Mouse (Mus musculus) limb, embryonic 11.5 days (tissue): ENCODE data around the gene Cptp. TPM values are rescaled to one million over a fixed set of nuclear protein-coding genes. Genes with fewer than 3 reads are reported as not detected.

ENCODE experiments used
- ATAC-seq: fragments of 200-750 bp; cut with Nextera tagmentation; 2 replicates; pipeline ENCODE4 v1.8.0; 2017; ENCODE audit warnings: low read depth; ENCODE audit not compliant: insufficient number of reproducible peaks, low FRiP score, low TSS enrichment
- DNase-seq: peaks from one replicate; pipeline ENCODE4 v3.0.0-alpha.2; 2015; ENCODE audit warnings: low spot score
- H3K27ac ChIP-seq: fragments of 300-500 bp; sonication (generic); replicated peaks from 2 replicates; pipeline ENCODE4 v1.5.1; 2014; ENCODE audit warnings: low read depth, mild to moderate bottlenecking, low read length
- H3K27me3 ChIP-seq: fragments of 300-500 bp; sonication (generic); 2 replicates; pipeline ENCODE4 v1.6.1; 2014; ENCODE audit warnings: mild to moderate bottlenecking, low read length, mixed read lengths; ENCODE audit not compliant: control insufficient read depth, insufficient read depth
- H3K36me3 ChIP-seq: fragments of 300-500 bp; sonication (generic); 2 replicates; pipeline ENCODE4 v1.6.1; 2014; ENCODE audit warnings: mild to moderate bottlenecking, low read length, moderate library complexity, mixed read lengths; ENCODE audit not compliant: control insufficient read depth, insufficient read depth
- H3K4me1 ChIP-seq: fragments of 300-500 bp; sonication (generic); 2 replicates; pipeline ENCODE4 v1.6.1; 2014; ENCODE audit warnings: low read length, mixed read lengths; ENCODE audit not compliant: control insufficient read depth, insufficient read depth
- H3K4me2 ChIP-seq: fragments of 300-500 bp; sonication (generic); 2 replicates; pipeline ENCODE4 v1.6.1; 2014; ENCODE audit warnings: low read depth, mild to moderate bottlenecking, moderate library complexity; ENCODE audit not compliant: severe bottlenecking
- H3K4me3 ChIP-seq: fragments of 300-500 bp; sonication (generic); 2 replicates; pipeline ENCODE4 v1.5.1; 2014; ENCODE audit warnings: low read depth, low read length
- H3K9ac ChIP-seq: fragments of 300-500 bp; sonication (generic); 2 replicates; pipeline ENCODE4 v1.6.1; 2014; ENCODE audit warnings: mild to moderate bottlenecking, low read length
- H3K9me3 ChIP-seq: fragments of 300-500 bp; sonication (generic); 2 replicates; pipeline ENCODE4 v1.6.1; 2016; ENCODE audit warnings: low read length; ENCODE audit not compliant: control insufficient read depth
- WGBS: fragments of 180-500 bp; shearing (Covaris S2); extraction: QIAGEN DNeasy Blood & Tissue Kit; methylation state at CpG from one replicate; pipeline ENCODE4 v1.1.7; 2014; 5-methylcytosine and 5-hydroxymethylcytosine counted together
- polyA plus RNA-seq: library from polyadenylated mRNA; unstranded; fragments of >200 nt; fragmentation: Nextera tagmentation; extraction: Ambion mirVana; gene quantifications from 2 replicates; pipeline ENCODE4 v1.2.1, GENCODE M21; 2014

Gene Cptp
- polyA plus RNA-seq, 1 experiment from 2014 or later = 20.4 TPM

GRCm38 (mm10) chr4:155837404-155838010 is 31.7 kb downstream of the Cptp start:
- no peaks in the 10 kb centered on the region; the same call in 1 of the 2 replicates for H3K27me3 ChIP-seq
- DNase-seq = no peak
- no peak overlapping the region for H3K9ac ChIP-seq
- H3K36me3 ChIP-seq = peaks cover 3% of the 10 kb centered on the region; the same call in 1 of the 2 replicates
- ATAC-seq = no peak
- no peak overlapping the region for H3K4me2 ChIP-seq
- no peak overlapping the region for H3K27ac ChIP-seq
- WGBS = 72% methylated on average over 11 of the region's 11 CpGs
- H3K4me3 ChIP-seq = no peak overlapping the region
- peaks cover 12% of the 10 kb centered on the region for H3K4me1 ChIP-seq
- H3K9me3 ChIP-seq = no peaks in the 10 kb centered on the region

DNA sequence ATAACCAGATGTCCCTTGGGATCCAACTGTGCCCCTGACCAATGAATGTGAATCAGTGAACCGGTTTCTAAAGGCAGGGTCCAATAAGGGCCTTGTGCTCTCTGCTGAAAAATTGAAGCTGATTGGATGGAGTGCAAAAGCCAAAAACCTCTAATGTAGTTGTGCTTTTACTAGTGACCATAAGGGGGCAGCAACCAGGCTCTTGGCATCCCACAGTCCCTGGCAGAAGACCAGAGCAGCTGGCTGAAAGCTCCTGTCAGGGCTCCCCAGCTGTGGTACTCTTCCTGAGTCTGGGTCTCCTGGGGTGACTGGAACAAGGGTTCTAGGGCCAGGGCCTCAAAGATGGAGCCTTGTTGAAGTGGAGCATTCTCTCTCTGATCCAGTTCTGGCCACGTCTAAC is 35.4 kb downstream of the Cptp start:
- H3K9me3 ChIP-seq = no peaks in the 10 kb centered on the region
- ATAC-seq (0 out of 2 replicates have a peak, but pooled peaks have one; percentile 8), DNase-seq (peak; percentile 69)
- peaks cover 3% of the 10 kb centered on the region; the same call in 1 of the 2 replicates for H3K36me3 ChIP-seq
- H3K4me3 ChIP-seq = no peak overlapping the region; the same call in 1 of the 2 replicates
- no peak overlapping the region for H3K27ac ChIP-seq
- H3K27me3 ChIP-seq = no peaks in the 10 kb centered on the region
- no peak overlapping the region for H3K4me2 ChIP-seq
- H3K4me1 ChIP-seq = peaks cover 7% of the 10 kb centered on the region; the same call in 1 of the 2 replicates
- WGBS = 50% methylated on average over 2 of the region's 2 CpGs
- no peak overlapping the region for H3K9ac ChIP-seq

GRCm38 (mm10) chr4:155833234-155833633 is 36.0 kb downstream of the Cptp start:
- Histone ChIP-seq H3K9me3 (no peaks in the 10 kb centered on the region), H3K4me2 (no peak overlapping the region)
- no peak for ATAC-seq

DNA sequence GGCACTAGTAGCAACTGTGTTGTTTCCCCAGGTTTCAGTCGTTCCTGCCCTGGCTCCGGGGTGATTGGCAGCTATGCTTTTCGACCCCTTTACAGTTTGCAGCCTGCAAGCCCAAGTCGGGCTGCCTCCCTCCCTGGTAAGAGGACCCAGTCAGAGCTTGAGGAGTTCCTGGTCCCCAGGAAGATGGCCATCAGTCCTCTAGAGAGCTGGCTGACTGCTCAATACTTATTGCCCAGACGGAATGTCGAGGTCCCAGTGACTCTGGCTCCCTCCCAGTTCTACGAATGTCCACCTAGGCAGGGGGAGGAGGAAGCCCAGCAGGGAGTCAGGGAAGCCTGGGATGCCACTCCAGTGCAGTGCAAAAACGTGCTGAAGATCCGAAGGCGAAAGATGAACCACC is 36.9 kb downstream of the Cptp start:
- peak overlapping the region; percentile 82 for H3K9ac ChIP-seq
- H3K36me3 ChIP-seq = peaks cover 6% of the 10 kb centered on the region; the same call in 1 of the 2 replicates
- H3K27me3 ChIP-seq = no peaks in the 10 kb centered on the region
- no peaks in the 10 kb centered on the region for H3K9me3 ChIP-seq
- H3K4me2 ChIP-seq = peak overlapping the region; percentile 91
- WGBS = 60% methylated on average over 10 of the region's 10 CpGs
- DNase-seq = no peak
- ATAC-seq = no peak
- no peak overlapping the region for H3K27ac ChIP-seq
- H3K4me1 ChIP-seq = peaks cover 7% of the 10 kb centered on the region; the same call in 1 of the 2 replicates
- peak overlapping the region; percentile 70 for H3K4me3 ChIP-seq

More at GRCm38 (mm10) chr4:155833234-155833633, 36.0 kb downstream of the Cptp start:
- DNase-seq = no peak
- H3K36me3 ChIP-seq = peaks cover 3% of the 10 kb centered on the region; the same call in 1 of the 2 replicates
- no peaks in the 10 kb centered on the region for H3K27me3 ChIP-seq
- no peak overlapping the region for H3K9ac ChIP-seq
- peaks cover 7% of the 10 kb centered on the region; the same call in 1 of the 2 replicates for H3K4me1 ChIP-seq
- H3K27ac ChIP-seq = no peak overlapping the region
- WGBS = 87% methylated on average over 4 of the region's 4 CpGs
- no peak overlapping the region; the same call in 1 of the 2 replicates for H3K4me3 ChIP-seq

DNA sequence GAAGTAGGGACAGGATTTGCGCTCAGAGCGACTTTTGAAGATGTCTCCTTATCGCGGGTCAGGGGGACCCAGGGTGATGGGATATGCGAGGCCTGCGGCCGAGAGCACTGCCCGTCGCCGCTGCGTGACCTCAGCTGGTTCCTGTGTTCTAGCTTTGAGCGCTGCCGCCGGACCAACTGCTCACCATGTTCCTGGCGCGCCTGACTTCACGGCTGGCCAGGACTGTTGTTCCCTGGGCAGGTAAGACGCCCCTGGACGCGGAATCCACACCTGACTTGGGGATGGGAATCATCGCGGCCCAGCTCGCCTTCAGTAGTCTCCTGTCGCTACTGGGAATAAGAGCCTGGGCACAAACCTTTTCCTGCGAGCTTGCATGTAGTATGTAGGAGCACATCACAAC is 37.4 kb downstream of the Cptp start:
- Histone ChIP-seq H3K4me3 (peak overlapping the region; percentile 70), H3K27me3 (no peaks in the 10 kb centered on the region), H3K9ac (peak overlapping the region; percentile 82), H3K27ac (peak overlapping the region; percentile 68), H3K9me3 (no peaks in the 10 kb centered on the region), H3K4me2 (peak overlapping the region; percentile 91), H3K4me1 (peaks cover 7% of the 10 kb centered on the region; the same call in 1 of the 2 replicates), H3K36me3 (peaks cover 6% of the 10 kb centered on the region; the same call in 1 of the 2 replicates)
- ATAC-seq (peak; percentile 1; the same call in 1 of the 2 replicates), DNase-seq (no peak)
- WGBS = 1% methylated on average over 25 of the region's 25 CpGs

GRCm38 (mm10) chr4:155831205-155831766 is 38.0 kb downstream of the Cptp start, which contains the start of gene Aurkaip1:
Gene Aurkaip1 (plus strand): TSS chr4:155831272.
- DNase-seq (peak; percentile 98), ATAC-seq (peak; percentile 92)
- Histone ChIP-seq H3K27me3 (no peaks in the 10 kb centered on the region), H3K9ac (peak within 1 kb of the TSS; percentile 82), H3K36me3 (peaks cover 6% of the 10 kb centered on the region; the same call in 1 of the 2 replicates), H3K9me3 (no peaks in the 10 kb centered on the region), H3K4me3 (peak within 1 kb of the TSS; percentile 70), H3K27ac (peak within 1 kb of the TSS; percentile 68), H3K4me1 (peaks cover 7% of the 10 kb centered on the region; the same call in 1 of the 2 replicates), H3K4me2 (peak within 1 kb of the TSS; percentile 91)
- WGBS = under 1% methylated on average over 49 of the region's 49 CpGs

DNA sequence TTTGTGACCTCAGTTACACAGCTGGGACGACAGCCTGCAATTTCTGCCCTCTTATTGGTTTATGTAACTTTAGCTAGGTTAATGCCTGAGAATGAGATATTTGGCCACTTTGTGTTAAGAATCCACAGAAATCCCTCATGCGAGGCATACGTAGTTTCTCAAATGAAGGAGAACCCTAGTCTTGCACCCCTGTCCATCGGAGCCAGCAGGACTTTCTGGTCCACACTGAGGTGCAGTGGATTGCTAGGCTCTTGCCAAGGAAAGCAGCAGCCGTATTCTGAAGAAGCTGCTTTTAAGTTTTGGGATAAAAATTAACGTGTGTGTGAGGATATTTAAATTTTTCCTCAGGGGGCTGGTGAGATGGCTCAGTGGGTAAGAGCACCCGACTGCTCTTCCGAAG is 38.6 kb downstream of the Cptp start:
- DNase-seq (no peak), ATAC-seq (no peak)
- WGBS = 58% methylated on average over 8 of the region's 8 CpGs
- Histone ChIP-seq H3K36me3 (peaks cover 6% of the 10 kb centered on the region; the same call in 1 of the 2 replicates), H3K4me2 (peak overlapping the region; percentile 91; the same call in 1 of the 2 replicates), H3K9ac (no peak overlapping the region), H3K4me1 (peaks cover 7% of the 10 kb centered on the region; the same call in 1 of the 2 replicates), H3K27me3 (no peaks in the 10 kb centered on the region), H3K9me3 (no peaks in the 10 kb centered on the region), H3K27ac (no peak overlapping the region), H3K4me3 (no peak overlapping the region; the same call in 1 of the 2 replicates)

DNA sequence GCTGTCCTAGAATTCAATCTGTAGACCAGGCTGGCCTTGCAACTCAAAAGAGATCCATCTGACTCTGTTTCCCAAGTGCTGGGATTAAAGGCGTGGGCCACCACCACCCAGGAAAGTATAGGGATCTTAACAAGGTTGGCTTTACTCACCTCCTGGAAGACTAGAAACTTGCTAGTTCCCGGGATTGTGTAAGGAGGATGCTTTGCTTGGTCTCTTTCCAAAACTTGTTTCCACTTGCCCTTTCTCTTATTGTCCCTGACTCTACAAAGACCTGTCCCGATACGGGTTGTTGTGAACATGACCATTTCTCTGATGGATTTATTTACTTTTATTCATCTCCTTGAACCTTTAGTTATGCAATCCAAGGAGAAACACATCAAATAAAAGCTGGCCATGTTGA is 39.4 kb downstream of the Cptp start:
- H3K36me3 ChIP-seq = peaks cover 7% of the 10 kb centered on the region; the same call in 1 of the 2 replicates
- WGBS = 95% methylated on average over 4 of the region's 4 CpGs
- DNase-seq = no peak

More for the DNA sequence above, 39.4 kb downstream of the Cptp start:
- Histone ChIP-seq H3K9ac (no peak overlapping the region), H3K27ac (no peak overlapping the region), H3K4me2 (no peak overlapping the region), H3K9me3 (no peaks in the 10 kb centered on the region), H3K27me3 (no peaks in the 10 kb centered on the region), H3K4me1 (peaks cover 7% of the 10 kb centered on the region; the same call in 1 of the 2 replicates), H3K4me3 (no peak overlapping the region)
- ATAC-seq = no peak
